Mouse (Mus musculus): Measurements from ENCODE around the gene Tubg1. TPM values are rescaled to one million over a fixed set of nuclear protein-coding genes. Genes with fewer than 3 reads are reported as not detected.

Tubg1 gene
- polyA plus RNA-seq, 1 experiment from 2014 or later = 55.7 TPM

DNA sequence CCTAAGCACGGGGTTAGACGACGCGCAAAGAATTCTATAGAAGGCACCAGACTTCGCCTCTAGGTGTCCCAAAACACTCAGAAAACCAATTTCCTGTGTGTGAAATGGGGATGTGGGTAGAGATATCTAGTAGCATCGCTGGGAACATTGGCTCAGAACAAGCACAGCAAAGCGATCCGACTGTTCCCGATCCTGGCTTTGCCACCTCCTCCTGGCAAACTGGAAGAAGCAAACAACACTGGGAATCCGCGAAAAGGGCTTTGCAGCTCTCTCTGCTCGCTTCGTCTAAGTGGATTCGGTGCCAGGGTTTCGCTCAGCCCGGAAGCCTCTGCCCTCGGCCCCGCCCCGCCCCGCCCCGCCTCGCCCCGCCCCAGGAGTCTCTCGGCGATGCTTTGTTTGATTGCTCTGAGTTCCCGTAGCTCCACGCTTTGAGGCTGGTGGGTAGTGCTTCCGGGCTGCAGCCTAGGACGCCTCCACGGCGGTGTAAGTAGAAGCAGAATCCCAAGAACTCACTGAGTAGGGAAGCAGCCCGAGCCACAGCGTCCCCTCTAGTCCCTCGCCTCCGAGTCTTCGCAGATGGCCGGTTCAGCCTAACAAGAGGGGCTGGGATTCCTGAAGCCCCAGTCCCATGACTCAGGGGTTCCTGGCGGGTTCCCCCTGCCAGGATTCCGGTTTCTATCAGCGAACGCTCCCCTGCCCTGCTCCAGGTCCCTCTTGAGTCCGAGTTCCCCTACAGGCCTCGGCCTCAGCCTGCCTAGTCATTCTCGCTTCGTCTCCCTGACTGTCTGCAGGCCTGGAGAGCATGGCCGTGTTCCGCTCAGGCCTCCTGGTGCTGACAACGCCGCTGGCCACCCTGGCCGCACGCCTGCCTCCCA lies 37.3 kb upstream of the Tubg1 start, which contains the start of gene Coasy:
Gene Coasy, plus strand, starts transcription at position 358 of the 875 bp plus-strand sequence.
- ATAC-seq (ENCODE audit: low read depth) = peak; percentile 92
- under 1% methylated on average over 34 of the region's 51 CpGs for WGBS
- peak within 1 kb of the TSS; percentile 88 for H3K4me3 ChIP-seq (ENCODE audit: low read depth, low read length)

GRCm38 (mm10) chr11:101083083-101083697 lies 36.5 kb upstream of the Tubg1 start:
- Histone ChIP-seq H3K27ac (replicated peaks; ENCODE audit: low read depth, low read length) (peak overlapping the region; percentile 91), H3K27me3 (replicated peaks; ENCODE audit: control insufficient read depth, insufficient read depth, low read length) (peaks cover 35% of the 10 kb centered on the region), H3K9ac (ENCODE audit: low read depth, low read length) (peak overlapping the region; percentile 90), H3K9me3 (ENCODE audit: control insufficient read depth, low read length) (no peaks in the 10 kb centered on the region), H3K4me3 (ENCODE audit: low read depth, low read length) (peak overlapping the region; percentile 88), H3K4me1 (ENCODE audit: control insufficient read depth, insufficient read depth, low read length) (peaks cover 10% of the 10 kb centered on the region), H3K4me2 (ENCODE audit: low read depth, low read length) (peak overlapping the region; percentile 95), H3K36me3 (ENCODE audit: control insufficient read depth, insufficient read depth, low read length) (peaks cover 10% of the 10 kb centered on the region; the same call in 1 of the 2 replicates)
- WGBS = 30% methylated on average over 19 of the region's 19 CpGs
- ATAC-seq (ENCODE audit: low read depth) (no peak), DNase-seq (ENCODE audit: low spot score) (no peak)

More for the DNA sequence above, 37.3 kb upstream of the Tubg1 start, which contains the start of gene Coasy:
- Histone ChIP-seq H3K27me3 (replicated peaks; ENCODE audit: control insufficient read depth, insufficient read depth, low read length) (peaks cover 43% of the 10 kb centered on the region), H3K9me3 (ENCODE audit: control insufficient read depth, low read length) (no peaks in the 10 kb centered on the region), H3K4me1 (ENCODE audit: control insufficient read depth, insufficient read depth, low read length) (peaks cover 7% of the 10 kb centered on the region), H3K36me3 (ENCODE audit: control insufficient read depth, insufficient read depth, low read length) (peaks cover 10% of the 10 kb centered on the region; the same call in 1 of the 2 replicates), H3K27ac (replicated peaks; ENCODE audit: low read depth, low read length) (peak within 1 kb of the TSS; percentile 91), H3K4me2 (ENCODE audit: low read depth, low read length) (peak within 1 kb of the TSS; percentile 95), H3K9ac (ENCODE audit: low read depth, low read length) (peak within 1 kb of the TSS; percentile 90)
- DNase-seq (ENCODE audit: low spot score) = peak; percentile 96

GRCm38 (mm10) chr11:101084246-101084645 lies 35.5 kb upstream of the Tubg1 start:
- Histone ChIP-seq H3K9ac (ENCODE audit: low read depth, low read length) (no peak overlapping the region), H3K27ac (replicated peaks; ENCODE audit: low read depth, low read length) (no peak overlapping the region), H3K4me2 (ENCODE audit: low read depth, low read length) (no peak overlapping the region), H3K4me1 (ENCODE audit: control insufficient read depth, insufficient read depth, low read length) (peaks cover 10% of the 10 kb centered on the region), H3K36me3 (ENCODE audit: control insufficient read depth, insufficient read depth, low read length) (peaks cover 19% of the 10 kb centered on the region), H3K27me3 (replicated peaks; ENCODE audit: control insufficient read depth, insufficient read depth, low read length) (peaks cover 25% of the 10 kb centered on the region), H3K9me3 (ENCODE audit: control insufficient read depth, low read length) (no peaks in the 10 kb centered on the region), H3K4me3 (ENCODE audit: low read depth, low read length) (no peak overlapping the region)
- DNase-seq (ENCODE audit: low spot score) (no peak), ATAC-seq (ENCODE audit: low read depth) (no peak)
- WGBS = 86% methylated on average over 14 of the region's 14 CpGs

DNA sequence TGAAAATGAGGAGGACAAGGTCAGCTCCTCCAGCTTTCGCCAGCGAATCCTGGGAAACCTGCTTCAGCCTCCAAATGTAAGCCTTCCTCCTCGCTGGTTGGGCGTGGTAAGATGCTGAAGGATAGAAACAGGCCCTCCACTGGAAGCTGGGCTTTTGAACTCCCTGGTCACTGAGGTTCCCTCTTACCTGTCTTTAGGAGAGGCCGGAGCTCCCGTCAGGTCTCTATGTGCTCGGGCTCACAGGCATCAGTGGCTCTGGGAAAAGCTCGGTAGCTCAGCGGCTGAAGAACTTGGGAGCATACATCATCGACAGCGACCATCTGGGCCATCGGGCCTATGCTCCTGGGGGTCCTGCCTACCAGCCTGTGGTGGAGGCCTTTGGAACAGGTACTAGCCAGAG lies 34.9 kb upstream of the Tubg1 start:
- DNase-seq (ENCODE audit: low spot score) (no peak), ATAC-seq (ENCODE audit: low read depth) (no peak)
- Histone ChIP-seq H3K9ac (ENCODE audit: low read depth, low read length) (no peak overlapping the region), H3K4me3 (ENCODE audit: low read depth, low read length) (no peak overlapping the region), H3K27ac (replicated peaks; ENCODE audit: low read depth, low read length) (no peak overlapping the region), H3K9me3 (ENCODE audit: control insufficient read depth, low read length) (no peaks in the 10 kb centered on the region), H3K27me3 (replicated peaks; ENCODE audit: control insufficient read depth, insufficient read depth, low read length) (peaks cover 19% of the 10 kb centered on the region), H3K4me2 (ENCODE audit: low read depth, low read length) (no peak overlapping the region), H3K4me1 (ENCODE audit: control insufficient read depth, insufficient read depth, low read length) (peaks cover 10% of the 10 kb centered on the region), H3K36me3 (ENCODE audit: control insufficient read depth, insufficient read depth, low read length) (peaks cover 25% of the 10 kb centered on the region)
- 91% methylated on average over 12 of the region's 12 CpGs for WGBS

DNA sequence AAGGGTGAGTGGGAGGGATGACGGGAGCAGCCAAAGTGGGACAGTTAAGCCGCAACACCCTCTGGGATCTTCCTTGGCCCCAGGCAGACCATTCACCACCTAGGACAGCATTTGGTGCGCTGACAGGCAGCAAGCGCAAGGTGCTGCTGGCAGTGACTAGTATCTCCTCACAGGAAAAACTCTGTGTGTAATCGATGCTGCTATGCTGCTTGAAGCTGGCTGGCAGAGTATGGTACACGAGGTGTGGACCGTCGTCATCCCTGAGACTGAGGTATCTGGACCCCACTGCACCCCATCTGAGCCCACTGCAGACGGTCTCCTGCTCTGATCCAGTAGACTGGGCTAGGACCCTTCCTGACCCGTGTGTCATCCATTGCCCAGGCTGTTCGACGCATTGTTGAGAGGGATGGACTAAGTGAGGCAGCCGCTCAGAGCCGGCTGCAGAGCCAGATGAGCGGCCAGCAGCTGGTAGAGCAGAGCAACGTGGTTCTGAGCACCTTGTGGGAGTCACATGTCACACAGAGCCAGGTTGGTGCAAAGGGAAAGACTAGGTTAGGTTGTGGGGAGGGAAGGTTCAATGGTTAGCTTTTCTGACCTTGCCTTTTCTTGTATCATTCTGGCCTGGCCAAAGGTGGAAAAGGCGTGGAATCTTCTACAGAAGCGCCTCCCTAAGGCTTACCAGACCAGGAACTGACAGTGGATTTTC lies 34.0 kb upstream of the Tubg1 start:
- H3K4me2 ChIP-seq (ENCODE audit: low read depth, low read length) = no peak overlapping the region
- 0 out of 2 replicates have a peak overlapping the region, but pooled peaks have one; percentile 78 for H3K27ac ChIP-seq (replicated peaks; ENCODE audit: low read depth, low read length)
- H3K9ac ChIP-seq (ENCODE audit: low read depth, low read length) = peak overlapping the region; percentile 82; the same call in 1 of the 2 replicates
- ATAC-seq (ENCODE audit: low read depth) = no peak
- H3K4me1 ChIP-seq (ENCODE audit: control insufficient read depth, insufficient read depth, low read length) = peaks cover 10% of the 10 kb centered on the region
- H3K9me3 ChIP-seq (ENCODE audit: control insufficient read depth, low read length) = no peaks in the 10 kb centered on the region
- H3K4me3 ChIP-seq (ENCODE audit: low read depth, low read length) = no peak overlapping the region
- peaks cover 34% of the 10 kb centered on the region for H3K36me3 ChIP-seq (ENCODE audit: control insufficient read depth, insufficient read depth, low read length)
- H3K27me3 ChIP-seq (replicated peaks; ENCODE audit: control insufficient read depth, insufficient read depth, low read length) = peaks cover 9% of the 10 kb centered on the region
- no peak for DNase-seq (ENCODE audit: low spot score)
- WGBS = 92% methylated on average over 18 of the region's 18 CpGs

DNA sequence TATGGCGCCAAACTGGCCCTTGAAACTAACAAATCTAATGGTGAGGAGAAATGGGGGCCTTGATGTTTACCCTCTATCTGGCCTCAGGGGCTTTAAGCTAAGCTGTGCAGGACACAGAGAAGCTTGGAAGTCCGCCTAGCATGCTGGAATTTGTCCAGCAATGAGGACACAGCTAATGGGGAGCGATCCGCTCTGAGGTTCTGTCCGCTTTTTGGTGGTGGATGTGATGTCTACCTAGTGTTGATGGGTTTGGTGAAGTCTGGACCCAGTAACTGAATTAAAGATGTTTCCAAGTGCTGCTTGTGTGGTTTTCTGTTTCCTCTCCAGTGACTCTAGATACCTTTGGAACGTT lies 33.4 kb upstream of the Tubg1 start:
- Histone ChIP-seq H3K9ac (ENCODE audit: low read depth, low read length) (peak overlapping the region; percentile 82; the same call in 1 of the 2 replicates), H3K36me3 (ENCODE audit: control insufficient read depth, insufficient read depth, low read length) (peaks cover 40% of the 10 kb centered on the region), H3K27ac (replicated peaks; ENCODE audit: low read depth, low read length) (peak overlapping the region; percentile 78), H3K4me3 (ENCODE audit: low read depth, low read length) (0 out of 2 replicates have a peak overlapping the region, but pooled peaks have one; percentile 66), H3K4me1 (ENCODE audit: control insufficient read depth, insufficient read depth, low read length) (peaks cover 10% of the 10 kb centered on the region), H3K27me3 (replicated peaks; ENCODE audit: control insufficient read depth, insufficient read depth, low read length) (peaks cover 4% of the 10 kb centered on the region), H3K4me2 (ENCODE audit: low read depth, low read length) (peak overlapping the region; percentile 86; the same call in 1 of the 2 replicates), H3K9me3 (ENCODE audit: control insufficient read depth, low read length) (no peaks in the 10 kb centered on the region)
- no peak for DNase-seq (ENCODE audit: low spot score)
- 77% methylated on average over 6 of the region's 6 CpGs for WGBS
- no peak for ATAC-seq (ENCODE audit: low read depth)

- peak; percentile 97 for DNase-seq (ENCODE audit: low spot score)
- peak within 1 kb of the TSS; percentile 66 for H3K4me3 ChIP-seq (ENCODE audit: low read depth, low read length)
- H3K9me3 ChIP-seq (ENCODE audit: control insufficient read depth, low read length) = no peaks in the 10 kb centered on the region
- H3K27me3 ChIP-seq (replicated peaks; ENCODE audit: control insufficient read depth, insufficient read depth, low read length) = no peaks in the 10 kb centered on the region
- WGBS = under 1% methylated on average over 37 of the region's 52 CpGs
- peaks cover 47% of the 10 kb centered on the region for H3K36me3 ChIP-seq (ENCODE audit: control insufficient read depth, insufficient read depth, low read length)
- peak within 1 kb of the TSS; percentile 78 for H3K27ac ChIP-seq (replicated peaks; ENCODE audit: low read depth, low read length)
- ATAC-seq (ENCODE audit: low read depth) = peak; percentile 90
- H3K4me2 ChIP-seq (ENCODE audit: low read depth, low read length) = peak within 1 kb of the TSS; percentile 86
- peak within 1 kb of the TSS; percentile 82 for H3K9ac ChIP-seq (ENCODE audit: low read depth, low read length)
- peaks cover 10% of the 10 kb centered on the region for H3K4me1 ChIP-seq (ENCODE audit: control insufficient read depth, insufficient read depth, low read length)
These were observed 32.7 kb upstream of the Tubg1 start, which contains the start of gene Mlx for GRCm38 (mm10) chr11:101086756-101087681. Mlx (plus strand) TSS chr11:101087277.
